Mouse (Mus musculus): ENCODE results near the gene Tfap4.

DNA sequence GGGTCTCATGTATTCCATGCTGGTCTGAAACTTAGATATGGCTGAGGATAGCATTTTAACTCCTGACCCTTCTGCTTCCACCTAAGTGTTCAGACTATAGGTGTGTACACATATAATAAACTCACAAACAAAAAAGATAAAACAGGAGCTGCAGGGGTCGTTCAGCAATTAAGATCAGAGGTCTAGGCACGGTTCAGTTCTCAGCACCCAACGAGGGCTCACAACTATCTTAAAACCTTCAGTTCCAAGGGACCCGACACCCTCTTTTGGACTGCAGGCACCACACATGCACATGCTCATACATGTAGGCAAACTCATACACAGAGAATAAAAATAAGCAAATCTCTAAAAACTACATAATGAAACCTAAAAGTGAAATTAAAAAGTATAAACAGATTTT lies 18.6 kb downstream of the Tfap4 start:
- TF ChIP-seq CTCF (IDR thresholded peaks at IDR 0.05; ENCODE audit: control insufficient read depth, insufficient read depth, insufficient read length) (no peak), USF1 (IDR thresholded peaks at IDR 0.05; ENCODE audit: low read depth) (no peak), MAX (IDR thresholded peaks at IDR 0.05) (no peak), MYOD1 (IDR thresholded peaks at IDR 0.05; ENCODE audit: control insufficient read depth, insufficient read length, low read depth) (no peak), FOSL1 (IDR thresholded peaks at IDR 0.05; ENCODE audit: insufficient read depth, low read length, poor library complexity, severe bottlenecking) (no peak)

All from C2C12 (cell line).